Mouse (Mus musculus) intestine, postnatal 0 days (tissue): ENCODE results near the gene Nrip1. TPM values are rescaled to one million over a fixed set of nuclear protein-coding genes. Genes with fewer than 3 reads are reported as not detected.
A peak's percentile ranks its signal among the peaks of the same experiment; 100 is the strongest.

Source experiments
- ATAC-seq: fragments of 200-750 bp; cut with Nextera tagmentation; 2 replicates; pipeline ENCODE4 v1.8.0; 2017; ENCODE audit warnings: mild to moderate bottlenecking, moderate TSS enrichment, moderate library complexity
- H3K27ac ChIP-seq: fragments of 300-500 bp; sonication (generic); 2 replicates; pipeline ENCODE4 v1.5.1; 2014; ENCODE audit warnings: mild to moderate bottlenecking, low read depth, low read length, moderate library complexity
- H3K27me3 ChIP-seq: fragments of 300-500 bp; sonication (generic); replicated peaks from 2 replicates; pipeline ENCODE4 v1.6.1; 2014; ENCODE audit warnings: low read length, mixed read lengths; ENCODE audit not compliant: control insufficient read depth, insufficient read depth
- H3K36me3 ChIP-seq: fragments of 300-500 bp; sonication (generic); 2 replicates; pipeline ENCODE4 v1.6.1; 2014; ENCODE audit warnings: mild to moderate bottlenecking, moderate library complexity; ENCODE audit not compliant: control insufficient read depth, insufficient read depth
- H3K4me1 ChIP-seq: fragments of 300-500 bp; sonication (generic); replicated peaks from 2 replicates; pipeline ENCODE4 v1.6.1; 2014; ENCODE audit warnings: antibody characterized with exemption, low read length, mixed read lengths; ENCODE audit not compliant: control insufficient read depth, insufficient read depth
- H3K4me2 ChIP-seq: fragments of 300-500 bp; sonication (generic); replicated peaks from 2 replicates; pipeline ENCODE4 v1.6.1; 2014; ENCODE audit warnings: low read depth, mild to moderate bottlenecking, moderate library complexity
- H3K4me3 ChIP-seq: fragments of 300-500 bp; sonication (generic); 2 replicates; pipeline ENCODE4 v1.5.1; 2014; ENCODE audit warnings: low read depth, low read length
- H3K9ac ChIP-seq: fragments of 300-500 bp; sonication (generic); 2 replicates; pipeline ENCODE4 v1.6.1; 2014; ENCODE audit warnings: mild to moderate bottlenecking, low read depth, low read length
- H3K9me3 ChIP-seq: fragments of 300-500 bp; sonication (generic); 2 replicates; pipeline ENCODE4 v1.6.1; 2016; ENCODE audit warnings: mixed run types; ENCODE audit not compliant: control insufficient read depth
- CTCF ChIP-seq: sonication (generic); IDR thresholded peaks from 2 replicates; pipeline ENCODE4 v1.5.1; 2016; ENCODE audit warnings: low read depth, mild to moderate bottlenecking, control low read depth, antibody characterized with exemption, moderate library complexity
- WGBS: fragments of 180-500 bp; shearing (Covaris S2); extraction: QIAGEN DNeasy Blood & Tissue Kit; methylation state at CpG from one replicate; pipeline ENCODE4 v1.1.7; 2014; 5-methylcytosine and 5-hydroxymethylcytosine counted together
- polyA plus RNA-seq: library from polyadenylated mRNA; unstranded; fragments of >200 nt; fragmentation: Nextera tagmentation; extraction: Ambion mirVana; gene quantifications from 2 replicates; pipeline ENCODE4 v1.2.1, GENCODE M21; 2015

The Nrip1 gene
- 27.8 and 31.1 TPM in 2 replicates for polyA plus RNA-seq

- Histone ChIP-seq H3K4me3 (peak within 1 kb of the TSS; percentile 82), H3K27ac (peak within 1 kb of the TSS; percentile 99), H3K4me1 (peaks cover 4% of the 10 kb centered on the region), H3K9me3 (no peaks in the 10 kb centered on the region), H3K4me2 (peak within 1 kb of the TSS; percentile 71), H3K27me3 (no peaks in the 10 kb centered on the region), H3K9ac (peak within 1 kb of the TSS; percentile 98), H3K36me3 (no peaks in the 10 kb centered on the region)
- no peak for TF ChIP-seq CTCF
- ATAC-seq: peak; percentile 45
- 0% methylated on average over 9 of the region's 9 CpGs for WGBS
Measured at GRCm38 (mm10) chr16:76373671-76374091, at the start of gene Nrip1. TSS of gene Nrip1 (minus strand) at chr16:76373827.

GRCm38 (mm10) chr16:76422531-76422930, 48.9 kb upstream of the Nrip1 start:
- no peak for ATAC-seq
- no peak overlapping the region for H3K9ac ChIP-seq
- no peak overlapping the region for H3K4me2 ChIP-seq
- no peaks in the 10 kb centered on the region for H3K36me3 ChIP-seq
- whole genome bisulfite sequencing: 84% methylated on average over 1 of the region's 1 CpGs
- no peak for TF ChIP-seq CTCF
- H3K9me3 ChIP-seq: no peaks in the 10 kb centered on the region
- H3K27ac ChIP-seq: no peak overlapping the region
- no peaks in the 10 kb centered on the region for H3K4me1 ChIP-seq
- H3K27me3 ChIP-seq: no peaks in the 10 kb centered on the region
- no peak overlapping the region for H3K4me3 ChIP-seq

GRCm38 (mm10) chr16:76419849-76420248, 46.2 kb upstream of the Nrip1 start:
- ATAC-seq: no peak
- H3K36me3 ChIP-seq: no peaks in the 10 kb centered on the region
- no peak overlapping the region for H3K4me3 ChIP-seq
- H3K27me3 ChIP-seq: no peaks in the 10 kb centered on the region
- no peak for TF ChIP-seq CTCF
- no peak overlapping the region for H3K27ac ChIP-seq
- H3K4me2 ChIP-seq: no peak overlapping the region
- H3K4me1 ChIP-seq: no peaks in the 10 kb centered on the region
- WGBS: 79% methylated on average over 8 of the region's 8 CpGs
- H3K9me3 ChIP-seq: no peaks in the 10 kb centered on the region
- no peak overlapping the region for H3K9ac ChIP-seq

GRCm38 (mm10) chr16:76416477-76416876, 42.9 kb upstream of the Nrip1 start:
- H3K9me3 ChIP-seq: no peaks in the 10 kb centered on the region
- no peak for TF ChIP-seq CTCF
- H3K4me1 ChIP-seq: no peaks in the 10 kb centered on the region; the same call in 1 of the 2 replicates
- ATAC-seq: no peak
- H3K9ac ChIP-seq: no peak overlapping the region
- H3K36me3 ChIP-seq: no peaks in the 10 kb centered on the region
- no peaks in the 10 kb centered on the region for H3K27me3 ChIP-seq
- H3K4me3 ChIP-seq: no peak overlapping the region
- H3K4me2 ChIP-seq: no peak overlapping the region
- H3K27ac ChIP-seq: no peak overlapping the region
- 91% methylated on average over 2 of the region's 2 CpGs for WGBS

- Histone ChIP-seq H3K4me1 (no peaks in the 10 kb centered on the region; the same call in 1 of the 2 replicates), H3K9ac (no peak overlapping the region), H3K4me3 (no peak overlapping the region), H3K27ac (no peak overlapping the region), H3K4me2 (no peak overlapping the region), H3K27me3 (no peaks in the 10 kb centered on the region), H3K9me3 (no peaks in the 10 kb centered on the region), H3K36me3 (no peaks in the 10 kb centered on the region)
- ATAC-seq: no peak
- no peak for TF ChIP-seq CTCF
- 53% methylated on average over 5 of the region's 5 CpGs for WGBS
Measured at GRCm38 (mm10) chr16:76416060-76416438, 42.4 kb upstream of the Nrip1 start.

GRCm38 (mm10) chr16:76415407-76416059, 41.9 kb upstream of the Nrip1 start:
- peak; percentile 95 for ATAC-seq
- 50% methylated on average over 9 of the region's 9 CpGs for whole genome bisulfite sequencing
- Histone ChIP-seq H3K4me2 (no peak overlapping the region), H3K9me3 (no peaks in the 10 kb centered on the region), H3K27me3 (no peaks in the 10 kb centered on the region), H3K4me3 (no peak overlapping the region), H3K36me3 (no peaks in the 10 kb centered on the region), H3K9ac (no peak overlapping the region), H3K27ac (no peak overlapping the region), H3K4me1 (no peaks in the 10 kb centered on the region; the same call in 1 of the 2 replicates)
- no peak for TF ChIP-seq CTCF
